Mouse (Mus musculus) embryonic fibroblast, embryonic 13.5 days (primary cell): ENCODE measurements around the gene Mpo.

Source experiments
- CTCF ChIP-seq: IDR thresholded peaks from 2 replicates; pipeline ENCODE4 v1.5.1; 2011; ENCODE audit warnings: mild to moderate bottlenecking, control low read depth, low read length, moderate library complexity, borderline replicate concordance; ENCODE audit not compliant: insufficient read depth
- POLR2A ChIP-seq: IDR thresholded peaks from 2 replicates; pipeline ENCODE4 v1.6.1; 2011; ENCODE audit warnings: low read depth, mild to moderate bottlenecking, control low read depth, low read length, moderate library complexity

DNA sequence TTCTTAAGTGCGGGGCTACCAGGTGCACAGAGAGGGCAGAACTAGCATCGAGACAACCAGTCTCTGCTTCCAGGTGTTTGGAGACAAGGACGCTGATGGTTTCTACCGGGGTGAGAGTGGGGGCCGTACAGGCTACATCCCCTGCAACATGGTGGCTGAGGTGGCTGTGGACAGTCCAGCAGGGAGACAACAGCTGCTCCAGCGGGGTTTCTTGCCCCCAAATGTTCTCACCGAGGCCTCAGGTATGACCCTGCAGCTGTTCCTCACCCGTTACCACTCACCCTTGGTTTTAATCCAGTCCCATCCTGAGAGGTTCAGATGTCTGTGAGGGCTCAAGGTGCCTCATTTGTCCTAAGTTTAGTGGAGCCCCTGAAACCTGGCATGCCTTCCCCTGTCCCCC lies 13.3 kb upstream of the Mpo start:
- TF ChIP-seq POLR2A (no peak), CTCF (no peak)
